Mouse (Mus musculus) cerebellum, adult 11 months (tissue): ENCODE data around the gene Stxbp5.
"Not testable (repeated sequence)": the region's sequence is repeated elsewhere in the genome, so short reads cannot be mapped to it uniquely, and the experiment has no call there.

Source experiments
- DNase-seq: peaks from one replicate; pipeline ENCODE4 v3.0.0; 2022

The Stxbp5 gene

DNA sequence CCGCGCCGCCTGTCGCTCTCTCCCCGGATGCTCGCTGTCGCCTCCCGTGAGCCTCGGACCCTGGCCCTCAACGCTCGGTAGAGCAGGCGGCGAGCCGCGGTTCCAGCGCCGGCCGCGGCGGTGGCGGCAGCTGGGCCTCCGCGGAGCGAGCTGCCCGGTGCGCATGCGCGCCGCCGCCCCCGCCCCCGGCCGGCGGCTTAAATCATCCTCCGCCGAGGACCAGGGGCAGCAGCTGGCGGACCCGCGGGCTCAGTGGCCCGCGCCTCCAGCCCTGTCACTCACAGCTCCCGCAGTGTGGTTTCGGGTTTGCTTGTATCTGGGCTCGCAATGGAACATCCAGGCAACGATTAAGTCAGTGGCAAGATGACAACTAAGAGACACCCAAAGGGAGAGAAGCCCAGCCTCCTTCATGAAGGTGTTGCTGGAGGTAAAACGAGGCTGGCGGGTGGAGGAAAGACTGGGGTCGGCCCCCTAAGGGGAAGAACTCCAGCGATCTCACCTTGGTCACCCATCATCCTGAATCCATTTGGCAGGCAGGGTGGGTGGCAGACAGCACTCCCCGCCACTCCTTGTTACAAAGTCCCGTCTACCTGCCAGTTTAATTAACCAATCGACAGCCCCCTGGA, at the start of gene Stxbp5:
TSS of gene Stxbp5 (minus strand) at position 9 of the 626 bp plus-strand sequence.
- peak; percentile 83 for DNase-seq

DNA sequence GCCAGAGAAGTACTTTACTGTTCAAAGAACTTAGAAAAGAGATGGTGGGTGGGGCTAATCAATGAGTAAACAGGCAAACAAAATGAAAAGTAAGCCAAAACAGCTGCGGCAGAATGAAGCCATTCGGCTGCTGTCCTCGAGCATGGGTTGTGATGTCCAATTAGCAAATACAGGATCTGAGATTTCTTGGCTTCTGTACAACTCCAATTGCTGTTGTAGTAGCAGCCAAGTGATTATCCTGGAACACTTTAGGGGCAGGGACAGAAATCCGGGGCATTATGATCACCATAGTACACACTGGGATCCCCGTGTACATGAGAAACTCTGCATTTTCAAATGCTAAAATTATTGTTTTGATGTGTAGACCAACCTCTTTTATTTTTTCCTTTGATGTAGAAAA, 11.5 kb upstream of the Stxbp5 start:
- DNase-seq, result no peak

DNA sequence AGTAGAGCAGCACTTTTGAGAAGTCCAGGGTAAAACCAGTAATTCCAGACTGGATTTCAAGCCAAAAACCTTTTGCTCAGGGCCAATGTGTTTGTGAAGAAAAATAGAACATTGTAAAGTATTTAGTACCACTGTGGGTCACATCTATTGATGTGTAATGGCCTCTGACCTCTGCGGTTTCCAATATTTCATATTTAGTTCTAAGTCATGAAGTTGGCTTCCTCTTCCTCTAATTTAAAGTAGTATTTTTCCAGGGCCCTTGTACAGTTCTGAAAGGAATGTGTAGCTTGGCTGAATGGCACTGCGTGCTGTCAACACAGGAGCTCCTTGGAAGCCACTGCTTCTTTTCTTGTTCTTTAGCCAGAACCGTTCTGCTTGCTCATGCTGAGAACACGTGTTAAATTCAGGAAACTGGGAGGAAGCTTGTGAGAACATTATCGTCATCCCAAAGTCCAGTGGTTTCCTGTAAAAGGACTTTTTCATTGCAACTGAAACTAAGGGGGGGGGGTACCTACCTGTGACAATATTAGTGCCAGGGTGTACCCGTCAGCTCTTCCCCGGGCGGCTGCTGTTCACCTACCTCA, 7.1 kb upstream of the Stxbp5 start:
- no peak for DNase-seq

DNA sequence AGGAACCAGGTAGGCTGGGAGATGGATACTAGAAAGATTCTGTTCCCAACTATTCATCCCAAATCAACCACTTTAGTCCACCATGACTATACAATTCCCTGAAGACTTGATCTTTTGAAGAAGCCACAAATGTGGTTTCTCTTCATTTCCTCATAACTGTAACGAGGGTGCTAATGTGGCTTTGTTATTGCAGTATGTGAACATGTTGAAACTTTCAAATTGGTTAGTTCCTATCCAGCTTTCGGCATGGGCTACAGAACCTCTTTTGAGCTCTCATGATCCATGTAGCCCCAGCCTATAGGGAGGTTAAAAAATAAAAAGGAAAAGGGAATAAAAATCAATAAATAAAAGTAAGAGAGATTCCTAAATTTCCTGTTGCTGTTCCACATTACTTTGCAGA, 6.6 kb upstream of the Stxbp5 start:
- DNase-seq, result no peak

DNA sequence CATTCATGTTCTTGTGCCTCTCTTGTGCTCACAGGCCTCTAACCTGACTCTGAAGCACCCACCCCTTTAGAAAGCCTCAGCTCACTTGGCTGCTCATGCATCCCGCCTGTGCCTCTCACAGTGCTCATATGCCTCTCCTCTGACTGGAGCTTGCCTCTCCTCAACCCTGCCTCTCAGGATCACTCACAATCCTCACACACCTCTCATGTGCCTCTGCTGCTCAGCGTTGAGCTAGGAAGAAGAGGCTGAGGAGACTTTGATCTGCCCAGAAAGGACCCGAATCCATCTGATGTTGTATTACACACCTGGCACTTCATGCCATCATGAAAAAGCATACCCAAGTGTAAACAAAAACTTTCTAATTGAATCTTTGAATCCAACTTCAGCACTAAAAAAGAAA, 5.3 kb upstream of the Stxbp5 start:
- DNase-seq, result no peak

DNA sequence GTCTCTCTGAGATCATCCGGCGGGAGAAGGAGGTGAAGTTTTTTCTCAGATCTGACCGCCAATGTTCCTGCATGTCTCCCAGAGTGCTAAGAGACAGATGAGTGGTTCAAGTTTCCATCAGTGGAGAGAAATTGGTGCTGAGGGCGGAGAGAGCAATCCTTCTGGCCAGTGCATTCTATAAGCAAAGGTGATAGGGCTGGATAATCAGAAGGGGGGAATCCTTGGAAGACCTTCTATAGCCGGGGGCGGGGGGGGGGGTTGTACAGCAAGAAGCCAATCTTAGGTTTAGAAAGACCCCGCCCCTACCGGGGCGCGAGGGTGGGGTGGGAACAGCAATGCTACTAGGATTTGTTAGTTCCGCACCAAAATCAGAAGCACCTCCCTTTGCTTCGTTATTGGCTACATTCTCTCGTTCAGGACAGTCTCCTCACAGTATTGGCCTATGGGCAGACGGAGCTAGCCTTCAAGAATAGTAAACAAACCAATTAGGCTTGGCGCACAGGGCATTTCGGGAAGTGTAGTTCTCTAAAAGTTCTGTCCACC, 889 bp upstream of the Stxbp5 start:
- peak; percentile 75 for DNase-seq

DNA sequence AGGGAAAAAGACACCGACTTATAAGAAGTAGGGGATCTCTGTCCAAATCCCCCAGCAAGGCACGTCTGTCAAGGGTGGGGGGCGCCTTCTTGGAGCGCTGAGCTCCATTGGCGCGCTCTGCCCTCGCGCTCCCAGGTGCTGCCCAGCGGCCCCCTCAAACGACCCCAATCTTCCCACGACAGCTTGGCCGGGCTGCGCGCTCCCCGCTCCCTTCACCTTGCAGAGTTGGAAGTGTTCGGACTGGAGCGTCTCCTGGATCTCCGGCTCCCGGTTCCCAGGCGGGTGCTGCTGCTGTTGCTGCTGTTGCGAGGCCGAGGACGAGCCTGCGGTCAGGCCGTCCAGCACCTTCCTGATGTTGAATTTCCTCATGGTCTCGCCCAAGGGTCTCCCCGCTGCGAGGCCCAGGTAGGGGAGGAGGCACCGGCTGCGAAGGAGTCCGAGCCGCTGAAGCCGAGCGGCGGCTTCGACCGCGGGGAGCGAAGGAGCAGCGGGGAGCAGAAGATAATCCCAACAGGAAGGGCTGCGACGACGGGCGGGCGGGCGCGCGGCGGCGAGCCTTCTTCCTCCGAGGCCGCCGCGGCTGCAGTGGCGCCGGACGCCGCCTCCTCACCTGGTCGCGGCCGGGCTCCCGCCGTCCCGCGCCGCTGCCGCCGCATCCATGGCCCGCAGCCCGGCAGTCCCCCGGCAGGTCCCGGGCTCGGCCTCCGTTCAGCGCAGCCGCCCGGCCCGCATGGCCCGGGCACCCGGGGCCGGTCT, 386 bp downstream of the Stxbp5 start:
- DNase-seq, result no peak

DNA sequence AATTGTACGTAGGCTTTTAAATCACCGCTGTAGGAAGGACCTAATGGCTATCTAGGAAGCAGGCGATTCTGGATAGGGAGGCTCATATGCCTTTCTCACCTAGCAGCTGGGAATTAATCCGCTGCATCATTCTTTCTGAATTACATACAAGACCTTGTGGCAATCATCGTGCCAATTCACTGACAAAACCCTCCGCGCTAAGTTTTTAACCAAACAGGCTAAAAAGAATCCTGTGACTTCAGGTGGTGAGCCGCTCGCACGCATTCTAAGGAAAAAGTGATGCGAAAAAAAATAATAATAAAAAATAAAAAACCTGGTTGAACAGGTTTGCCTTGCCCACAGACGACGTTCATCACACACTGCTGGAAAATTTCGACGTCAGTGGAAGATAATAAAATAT, 1.1 kb downstream of the Stxbp5 start:
- no peak for DNase-seq

DNA sequence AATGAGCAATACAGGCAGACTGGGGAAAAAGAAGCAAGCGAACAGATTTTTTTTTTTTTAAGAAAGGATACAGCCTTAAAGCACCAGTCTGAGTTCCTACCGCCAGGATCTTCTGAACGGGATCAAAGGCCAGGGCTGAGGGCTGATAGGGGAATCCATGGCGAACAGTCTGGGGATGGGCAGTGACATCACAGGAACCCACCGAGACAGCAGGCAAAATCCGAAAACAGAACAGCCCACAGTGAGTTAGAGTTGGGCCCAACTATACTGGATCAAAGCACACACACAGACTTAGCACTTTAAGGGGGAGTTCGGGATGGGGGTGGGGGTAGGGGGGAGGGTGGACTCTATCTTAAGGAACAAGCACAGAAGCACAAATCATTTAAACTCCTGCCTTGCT, 1.8 kb downstream of the Stxbp5 start:
- DNase-seq, result no peak

DNA sequence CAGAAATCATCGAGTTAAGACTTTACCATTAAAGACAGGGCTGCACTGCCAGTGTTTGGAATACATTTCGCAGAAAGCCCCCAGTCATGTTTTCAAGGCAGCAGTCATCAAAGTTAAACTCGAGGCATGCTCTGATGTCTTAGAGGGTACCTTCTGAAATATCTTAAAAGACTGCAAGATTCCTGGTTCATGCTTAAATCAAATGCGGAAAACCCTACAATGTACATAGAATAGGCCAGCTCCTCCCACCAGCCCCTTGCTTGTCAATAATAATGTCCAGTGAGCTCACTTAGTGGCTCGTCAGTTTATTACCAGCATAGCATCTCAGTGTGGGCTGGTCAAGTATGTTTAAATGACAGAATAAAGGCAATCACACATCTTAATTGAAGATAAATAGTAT, 3.0 kb downstream of the Stxbp5 start:
- DNase-seq, result no peak

DNA sequence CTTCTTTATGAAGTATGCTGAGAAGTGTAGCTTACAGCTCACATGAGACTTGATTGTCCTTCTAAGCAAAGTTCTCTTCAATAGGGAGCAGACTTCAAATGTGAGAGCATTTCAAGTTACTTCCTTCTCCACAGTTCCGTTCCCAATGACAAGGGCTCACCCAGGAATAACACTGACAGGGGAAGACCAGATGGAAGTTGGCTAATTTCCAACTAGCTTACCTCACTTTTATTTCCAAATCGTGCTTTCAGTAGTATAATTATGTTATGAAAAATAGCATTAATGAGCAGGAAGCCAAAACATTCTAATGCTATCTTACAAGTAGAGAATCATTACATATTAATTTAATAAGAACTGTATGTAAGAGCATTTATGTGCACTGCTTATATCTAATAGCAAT, 7.3 kb downstream of the Stxbp5 start:
- DNase-seq, result no peak

DNA sequence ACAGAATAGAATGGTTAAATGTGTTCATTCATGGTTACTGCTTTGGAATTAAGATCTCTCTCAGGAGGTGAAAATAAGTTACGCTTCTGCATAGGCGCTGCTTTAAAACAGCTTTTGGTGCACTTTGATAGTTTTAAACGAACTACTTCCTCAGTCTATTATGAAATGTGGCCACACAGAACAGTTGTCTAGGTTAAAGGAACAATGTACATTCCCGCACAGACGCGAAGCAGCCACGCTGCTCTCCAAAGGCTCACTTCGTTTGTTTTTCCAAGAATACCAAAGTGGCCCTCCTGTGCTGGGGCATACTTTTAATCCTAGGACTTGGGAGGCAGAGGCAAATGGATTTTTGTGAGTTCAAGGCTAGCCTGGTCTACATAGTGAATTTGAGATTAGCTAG, 11.2 kb downstream of the Stxbp5 start:
- DNase-seq, result no peak

DNA sequence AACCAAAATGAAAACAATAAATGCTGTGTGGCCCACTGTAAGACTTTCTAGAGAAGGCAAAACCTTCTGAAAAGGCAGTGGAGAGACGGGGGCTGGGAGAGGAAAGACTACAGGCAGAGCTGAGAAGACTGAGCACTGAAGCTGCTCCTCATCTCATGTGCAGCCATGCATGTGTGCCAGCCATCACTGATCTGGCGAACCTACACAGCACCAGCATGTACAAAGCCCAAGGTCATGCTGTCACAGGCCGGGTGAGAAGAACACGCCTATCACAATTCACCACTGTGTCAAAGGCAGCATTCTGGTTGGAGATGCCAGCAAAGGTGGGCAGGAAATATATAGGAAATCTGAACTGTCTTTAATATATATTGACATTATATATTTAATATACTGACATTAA, 12.2 kb downstream of the Stxbp5 start:
- DNase-seq, result no peak

DNA sequence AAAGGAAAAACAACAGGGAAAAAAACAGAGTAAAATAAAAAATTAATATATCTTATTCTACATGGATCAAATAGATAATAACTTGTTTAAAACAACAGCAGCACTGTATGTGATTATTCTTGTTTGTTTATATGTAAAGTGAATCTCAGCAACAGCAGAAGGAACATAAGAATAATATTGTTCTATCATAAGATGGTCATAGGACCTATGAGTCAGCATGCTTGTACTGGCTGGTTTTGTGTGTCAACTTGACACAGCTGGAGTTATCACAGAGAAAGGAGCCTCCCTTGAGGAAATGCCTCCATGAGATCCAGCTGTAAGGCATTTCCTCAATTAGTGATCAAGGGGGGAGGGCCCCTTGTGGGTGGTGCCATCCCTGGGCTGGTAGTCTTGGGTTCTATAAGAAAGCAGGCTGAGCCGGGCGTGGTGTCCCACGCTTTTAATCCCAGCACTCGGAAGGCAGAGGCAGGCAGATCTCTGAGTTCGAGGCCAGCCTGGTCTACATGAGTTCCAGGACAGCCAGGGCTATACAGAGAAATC, 19.0 kb downstream of the Stxbp5 start:
- not testable (repeated sequence) for DNase-seq

DNA sequence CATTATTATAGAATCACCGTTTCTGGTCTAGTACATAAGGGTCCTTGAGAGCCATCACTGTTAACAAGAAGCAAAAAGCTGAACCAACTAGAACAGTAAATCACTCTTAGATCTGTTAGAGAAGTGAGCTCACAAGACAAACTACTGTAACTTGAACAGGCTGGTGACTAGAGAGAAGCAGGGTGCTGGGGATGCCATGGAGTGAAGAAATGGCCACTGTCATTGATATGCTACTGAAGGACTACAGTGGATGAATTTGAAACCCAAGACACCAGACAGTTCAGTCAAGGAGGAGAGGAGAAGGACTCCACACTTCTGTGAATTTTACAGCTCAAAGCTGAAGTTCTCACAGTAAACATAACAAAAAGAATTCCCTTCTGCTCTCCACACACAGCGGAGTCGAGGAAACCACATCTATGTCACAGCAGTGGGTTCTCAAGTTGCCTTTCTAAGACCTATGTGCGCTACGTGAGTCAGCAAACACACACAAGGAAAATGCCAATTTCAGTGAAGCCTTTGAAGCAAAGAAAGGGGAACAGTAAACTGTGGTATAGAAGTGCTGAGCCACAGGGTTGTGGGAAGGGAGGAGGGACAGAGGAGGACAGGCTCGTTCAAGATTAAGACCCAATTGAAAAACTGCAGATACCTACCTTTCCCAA, 20.7 kb downstream of the Stxbp5 start:
- DNase-seq, result no peak

DNA sequence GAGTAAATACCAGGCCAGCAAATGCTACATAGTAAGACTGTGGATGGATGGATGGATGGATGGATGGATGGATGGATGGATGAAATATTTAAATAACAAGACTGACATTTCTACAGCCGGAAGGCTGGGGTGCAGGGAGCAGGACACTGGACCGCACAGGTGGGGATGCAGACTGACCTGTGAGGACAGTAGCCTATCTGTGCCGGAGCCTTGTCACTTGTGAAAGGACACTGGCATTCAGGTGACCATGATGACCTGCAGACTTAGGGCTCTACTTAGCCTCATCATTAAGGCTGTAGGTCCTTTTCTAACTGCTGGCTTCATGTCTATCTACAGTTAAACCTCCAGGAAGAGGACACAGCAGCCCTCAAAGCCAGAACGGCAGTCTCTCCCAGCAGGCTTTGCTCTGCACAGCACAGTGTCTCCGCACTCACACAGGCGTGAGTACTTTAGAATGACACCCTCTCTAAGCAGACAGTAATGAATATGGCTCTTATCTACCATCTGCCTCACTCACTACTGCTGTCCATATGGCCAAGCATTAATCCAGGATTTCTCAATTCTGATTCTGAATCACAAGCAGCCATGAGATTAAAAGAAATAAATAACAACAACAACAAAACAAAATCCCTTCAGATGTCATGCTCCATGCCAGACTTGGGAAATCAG, 21.9 kb downstream of the Stxbp5 start:
- DNase-seq, result no peak

DNA sequence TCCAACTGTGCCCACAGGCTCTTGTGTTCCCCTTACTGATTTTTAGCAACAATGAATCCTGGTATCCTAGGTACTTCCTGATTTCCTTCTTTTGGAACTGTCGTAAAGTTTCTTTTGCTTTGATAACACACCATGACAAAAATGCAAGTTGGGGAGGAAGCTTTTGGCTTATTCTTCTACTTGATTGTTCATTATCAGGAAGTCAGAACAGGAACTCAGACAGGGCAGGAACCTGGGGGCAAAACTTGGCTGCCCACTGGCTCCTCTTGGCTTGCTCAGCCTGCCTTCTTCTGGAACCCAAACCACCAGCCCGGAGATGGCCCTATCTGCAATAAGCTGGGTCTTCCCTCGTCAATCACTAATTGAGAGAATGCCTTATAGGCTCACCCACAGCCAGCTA, 25.0 kb downstream of the Stxbp5 start:
- DNase-seq, result no peak

DNA sequence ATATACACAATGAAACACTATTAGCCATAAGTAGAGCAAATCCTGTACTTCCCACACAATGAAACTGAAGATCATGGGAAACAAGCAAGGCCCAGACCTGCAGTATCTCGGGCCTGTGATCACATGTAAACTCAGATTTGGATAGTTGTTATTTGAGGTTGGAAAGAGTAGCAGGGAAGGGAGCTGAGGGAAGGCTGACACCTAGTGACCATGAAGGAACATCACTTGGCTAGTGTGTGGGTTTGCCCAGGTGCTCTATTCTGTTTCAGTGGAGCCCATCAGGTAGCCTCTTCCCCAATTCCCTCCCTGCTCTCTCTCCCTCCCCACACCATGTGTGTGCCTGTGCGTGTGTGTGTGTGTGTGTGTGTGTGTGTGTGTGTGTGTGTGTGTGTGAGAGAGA, 28.7 kb downstream of the Stxbp5 start:
- no peak for DNase-seq

DNA sequence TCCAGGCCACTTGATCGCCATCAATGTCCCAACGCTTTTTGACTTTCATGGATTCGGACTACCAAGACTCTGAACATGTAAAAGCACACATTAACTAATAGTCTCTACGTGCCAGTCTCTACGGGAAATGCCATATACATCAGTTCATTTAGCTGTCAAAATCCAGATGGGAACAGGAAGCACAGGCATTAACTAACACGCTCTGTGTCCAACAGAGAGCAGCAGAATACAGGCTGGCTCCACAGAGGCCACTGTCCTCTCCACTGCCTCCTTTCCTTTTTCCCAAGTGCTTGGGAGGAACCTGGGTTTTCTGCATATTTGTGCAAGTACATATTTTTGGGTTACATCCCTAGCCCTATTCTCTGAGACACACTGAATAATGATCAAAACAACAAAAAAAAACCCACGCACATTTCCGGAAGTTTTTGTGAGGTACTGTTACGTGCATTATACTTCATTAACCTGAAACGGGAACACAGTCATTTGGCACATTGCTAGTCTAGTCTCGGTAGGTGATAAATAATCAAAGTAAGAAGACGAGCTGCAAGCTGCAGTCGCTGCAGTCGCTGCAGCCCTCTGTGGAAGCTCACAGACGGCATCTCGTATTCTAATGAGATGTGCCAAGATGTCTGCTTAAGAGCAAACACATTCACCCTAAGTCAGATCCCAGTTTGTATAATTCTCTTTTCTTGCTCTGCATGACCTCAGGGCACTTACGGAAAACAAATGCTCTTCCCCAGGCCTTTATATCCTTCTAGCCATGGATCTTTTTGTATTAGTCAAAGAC, 33.9 kb downstream of the Stxbp5 start:
- no peak for DNase-seq

DNA sequence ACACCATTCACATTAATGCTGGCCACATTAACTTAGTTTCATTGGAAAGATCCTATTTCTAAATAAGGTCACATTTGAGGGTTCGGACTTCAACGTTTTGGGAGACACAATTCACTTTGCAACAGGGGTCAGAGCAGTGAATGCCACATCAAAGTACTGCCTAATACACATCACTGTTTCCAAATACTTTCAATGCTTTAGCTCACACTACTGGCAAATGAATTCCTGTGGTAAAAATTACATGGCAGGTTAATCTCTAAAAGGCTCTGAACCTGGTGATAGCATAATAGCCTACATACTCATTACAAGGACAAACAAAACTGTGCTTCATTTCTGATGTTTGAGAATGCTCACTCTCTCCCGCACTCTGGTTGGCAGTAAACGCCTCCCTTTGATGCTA, 40.9 kb downstream of the Stxbp5 start:
- DNase-seq, result no peak

DNA sequence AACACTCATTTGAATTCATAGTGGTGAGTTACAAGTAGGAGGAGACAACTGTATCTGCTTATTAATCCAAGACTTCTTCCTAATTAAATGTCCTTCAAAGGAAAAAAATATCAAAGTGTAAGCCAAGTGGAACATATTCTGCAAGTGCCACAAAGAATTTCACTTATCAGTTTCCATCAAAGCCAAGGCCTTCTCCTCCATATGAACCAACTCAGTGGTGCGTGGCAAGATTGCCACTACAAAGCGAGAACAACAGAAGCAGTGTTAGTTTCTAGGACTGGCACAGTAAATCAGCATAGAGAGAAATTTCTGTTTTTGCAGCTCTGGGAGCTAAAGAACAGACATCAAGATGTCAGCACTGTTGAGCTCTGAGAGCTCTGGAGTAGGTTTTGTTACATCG, 41.4 kb downstream of the Stxbp5 start:
- no peak for DNase-seq

DNA sequence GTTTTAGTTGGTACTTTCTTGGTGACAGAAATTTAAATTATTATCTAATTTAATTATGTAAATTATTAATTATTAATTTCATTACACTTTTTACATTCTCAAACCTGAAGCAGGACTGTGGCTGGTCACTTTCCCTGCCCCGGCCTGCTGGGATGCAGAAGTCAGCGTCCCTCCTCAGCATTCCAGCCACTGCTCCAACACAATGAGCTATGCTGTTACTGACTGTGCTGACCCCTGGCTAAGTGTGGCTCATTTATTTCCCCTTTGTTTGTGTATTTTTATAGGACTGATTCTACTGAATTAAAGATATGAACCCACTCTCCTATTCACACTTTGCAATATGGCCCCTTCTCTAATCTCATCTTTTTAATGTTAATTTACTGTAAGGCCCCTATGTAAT, 43.0 kb downstream of the Stxbp5 start:
- DNase-seq, result no peak
